Mouse (Mus musculus): ENCODE measurements around the gene Nog. TPM values are rescaled to one million over a fixed set of nuclear protein-coding genes. Genes with fewer than 3 reads are reported as not detected.

The Nog gene
- polyA plus RNA-seq (2015; fragmentation: Nextera tagmentation; extraction: Ambion mirVana), result 2.6 and 3.3 TPM in 2 replicates

- H3K27me3 ChIP-seq, result 0 out of 2 replicates have a peak, but pooled peaks cover 2% of the 10 kb centered on the region
- peak within 1 kb of the TSS; percentile 71 for H3K4me3 ChIP-seq
- under 1% methylated on average over 79 of the region's 97 CpGs for WGBS
- peak within 1 kb of the TSS; percentile 94 for H3K4me2 ChIP-seq
- peak; percentile 53 for ATAC-seq
- H3K9me3 ChIP-seq (replicated peaks), result 0 out of 2 replicates have a peak, but pooled peaks cover 6% of the 10 kb centered on the region
- H3K4me1 ChIP-seq, result peaks cover 26% of the 10 kb centered on the region
- H3K9ac ChIP-seq, result peak within 1 kb of the TSS; percentile 81
- H3K36me3 ChIP-seq (ENCODE audit: poor library complexity, severe bottlenecking), result no peaks in the 10 kb centered on the region
- H3K27ac ChIP-seq, result peak within 1 kb of the TSS; percentile 95
Observed at GRCm38 (mm10) chr11:89302056-89302815, at the start of gene Nog. TSS of gene Nog (minus strand) at chr11:89302332.

- Histone ChIP-seq H3K36me3 (ENCODE audit: poor library complexity, severe bottlenecking) (no peaks in the 10 kb centered on the region), H3K9ac (no peak overlapping the region), H3K4me1 (peaks cover 10% of the 10 kb centered on the region; the same call in 1 of the 2 replicates), H3K4me2 (no peak overlapping the region), H3K27ac (no peak overlapping the region), H3K4me3 (no peak overlapping the region), H3K9me3 (replicated peaks) (no peaks in the 10 kb centered on the region; the same call in 1 of the 2 replicates), H3K27me3 (no peaks in the 10 kb centered on the region)
- ATAC-seq, result peak; percentile 61; the same call in 1 of the 2 replicates
- 29% methylated on average over 12 of the region's 12 CpGs for WGBS
Observed at GRCm38 (mm10) chr11:89340238-89340637, 38.1 kb upstream of the Nog start.

- WGBS, result 88% methylated on average over 8 of the region's 8 CpGs
- Histone ChIP-seq H3K9me3 (replicated peaks) (no peaks in the 10 kb centered on the region; the same call in 1 of the 2 replicates), H3K27me3 (no peaks in the 10 kb centered on the region), H3K9ac (no peak overlapping the region), H3K27ac (no peak overlapping the region), H3K36me3 (ENCODE audit: poor library complexity, severe bottlenecking) (no peaks in the 10 kb centered on the region), H3K4me2 (no peak overlapping the region), H3K4me3 (no peak overlapping the region), H3K4me1 (peaks cover 10% of the 10 kb centered on the region; the same call in 1 of the 2 replicates)
- ATAC-seq, result no peak
Observed at GRCm38 (mm10) chr11:89339783-89340182, 37.7 kb upstream of the Nog start.

- Histone ChIP-seq H3K9ac (no peak overlapping the region), H3K9me3 (replicated peaks) (no peaks in the 10 kb centered on the region; the same call in 1 of the 2 replicates), H3K27ac (no peak overlapping the region), H3K4me3 (no peak overlapping the region), H3K27me3 (no peaks in the 10 kb centered on the region), H3K4me2 (no peak overlapping the region), H3K4me1 (peaks cover 10% of the 10 kb centered on the region; the same call in 1 of the 2 replicates), H3K36me3 (ENCODE audit: poor library complexity, severe bottlenecking) (no peaks in the 10 kb centered on the region)
- no peak for ATAC-seq
Observed at GRCm38 (mm10) chr11:89337910-89338309, 35.8 kb upstream of the Nog start.

GRCm38 (mm10) chr11:89327089-89327881 is 25.2 kb upstream of the Nog start:
- no peak overlapping the region for H3K27ac ChIP-seq
- ATAC-seq, result no peak
- 24% methylated on average over 11 of the region's 11 CpGs for WGBS
- no peaks in the 10 kb centered on the region for H3K36me3 ChIP-seq (ENCODE audit: poor library complexity, severe bottlenecking)
- H3K9me3 ChIP-seq (replicated peaks), result no peaks in the 10 kb centered on the region
- no peak overlapping the region for H3K4me3 ChIP-seq
- no peak overlapping the region for H3K4me2 ChIP-seq
- H3K9ac ChIP-seq, result no peak overlapping the region
- H3K27me3 ChIP-seq, result no peaks in the 10 kb centered on the region
- peaks cover 5% of the 10 kb centered on the region; the same call in 1 of the 2 replicates for H3K4me1 ChIP-seq

- Histone ChIP-seq H3K4me2 (no peak overlapping the region), H3K9ac (no peak overlapping the region), H3K27me3 (no peaks in the 10 kb centered on the region), H3K4me1 (peaks cover 23% of the 10 kb centered on the region), H3K9me3 (replicated peaks) (no peaks in the 10 kb centered on the region), H3K36me3 (ENCODE audit: poor library complexity, severe bottlenecking) (no peaks in the 10 kb centered on the region), H3K4me3 (no peak overlapping the region), H3K27ac (no peak overlapping the region)
- no peak for ATAC-seq
- 93% methylated on average over 2 of the region's 2 CpGs for WGBS
Observed at GRCm38 (mm10) chr11:89321775-89322174, 19.6 kb upstream of the Nog start.

DNA sequence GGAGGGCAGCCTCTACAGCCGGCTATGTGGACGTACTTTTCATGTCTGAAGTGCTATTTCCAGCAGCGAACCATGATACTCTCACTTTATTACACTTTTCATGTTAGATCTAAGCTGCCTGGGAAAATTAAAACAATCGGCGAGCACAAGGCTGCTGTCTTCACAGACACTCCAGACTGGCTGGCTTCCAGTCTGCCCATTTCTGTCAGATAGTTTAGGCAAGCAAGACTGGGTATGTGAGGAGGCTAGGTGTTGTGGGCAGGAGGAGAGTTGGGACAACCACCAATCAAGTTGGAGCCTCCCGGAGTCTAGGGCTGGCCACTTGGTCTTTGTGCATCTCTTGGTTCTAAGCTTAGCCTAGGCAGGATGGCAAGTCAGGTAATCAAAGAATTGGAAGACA is 17.5 kb upstream of the Nog start:
- H3K36me3 ChIP-seq (ENCODE audit: poor library complexity, severe bottlenecking), result no peaks in the 10 kb centered on the region
- H3K27me3 ChIP-seq, result 0 out of 2 replicates have a peak, but pooled peaks cover 2% of the 10 kb centered on the region
- H3K9me3 ChIP-seq (replicated peaks), result no peaks in the 10 kb centered on the region
- WGBS, result 59% methylated on average over 6 of the region's 6 CpGs
- H3K4me3 ChIP-seq, result no peak overlapping the region
- H3K4me1 ChIP-seq, result peaks cover 23% of the 10 kb centered on the region
- no peak overlapping the region for H3K9ac ChIP-seq
- H3K4me2 ChIP-seq, result no peak overlapping the region
- no peak overlapping the region for H3K27ac ChIP-seq
- no peak for ATAC-seq

DNA sequence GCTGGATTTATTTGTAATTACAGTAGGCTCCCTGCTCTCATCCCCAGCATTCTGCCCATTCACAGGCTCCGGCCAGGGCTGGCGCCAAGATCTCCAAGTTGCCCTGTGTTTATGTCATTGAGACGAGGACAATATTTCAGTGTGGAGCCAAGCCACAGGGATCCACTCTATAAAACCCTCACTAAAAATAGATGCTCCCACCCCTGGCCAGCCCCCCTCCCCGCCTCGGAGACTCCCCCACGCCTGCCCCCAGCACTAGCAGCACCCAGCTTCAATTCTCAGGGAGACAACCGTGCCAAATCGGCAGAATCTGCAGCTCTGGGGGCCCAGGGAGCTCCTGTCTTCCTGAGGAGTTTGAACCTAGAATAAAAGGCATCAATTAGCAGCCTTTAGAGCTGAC is 16.2 kb upstream of the Nog start:
- Histone ChIP-seq H3K27ac (peak overlapping the region; percentile 54; the same call in 1 of the 2 replicates), H3K4me2 (peak overlapping the region; percentile 45), H3K4me1 (peaks cover 23% of the 10 kb centered on the region), H3K36me3 (ENCODE audit: poor library complexity, severe bottlenecking) (no peaks in the 10 kb centered on the region), H3K9ac (0 out of 2 replicates have a peak overlapping the region, but pooled peaks have one; percentile 27), H3K4me3 (no peak overlapping the region), H3K9me3 (replicated peaks) (no peaks in the 10 kb centered on the region), H3K27me3 (0 out of 2 replicates have a peak, but pooled peaks cover 2% of the 10 kb centered on the region)
- peak; percentile 59 for ATAC-seq
- WGBS, result 6% methylated on average over 8 of the region's 8 CpGs

DNA sequence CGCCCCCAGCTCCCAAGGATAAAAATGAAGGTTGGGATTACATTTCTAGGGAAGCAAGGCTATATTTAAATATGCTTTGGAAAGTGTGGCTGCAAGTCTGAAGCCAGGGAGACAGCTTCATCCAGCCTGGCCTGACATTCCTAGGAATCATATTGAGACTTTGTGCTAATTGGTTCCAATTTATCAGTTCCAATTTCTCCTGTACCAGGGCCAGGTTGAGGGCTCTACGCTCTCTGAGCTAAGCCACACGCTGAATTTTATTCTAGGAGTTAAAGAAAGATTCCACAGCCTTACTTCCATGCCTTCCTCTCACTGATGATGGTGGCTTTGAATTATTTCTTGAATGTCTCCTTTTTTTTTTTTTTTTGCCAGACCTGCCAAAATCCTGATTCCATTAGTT is 15.6 kb upstream of the Nog start:
- Histone ChIP-seq H3K4me1 (peaks cover 24% of the 10 kb centered on the region), H3K36me3 (ENCODE audit: poor library complexity, severe bottlenecking) (no peaks in the 10 kb centered on the region), H3K4me3 (no peak overlapping the region), H3K9me3 (replicated peaks) (no peaks in the 10 kb centered on the region), H3K4me2 (0 out of 2 replicates have a peak overlapping the region, but pooled peaks have one; percentile 45), H3K27me3 (0 out of 2 replicates have a peak, but pooled peaks cover 2% of the 10 kb centered on the region), H3K9ac (no peak overlapping the region), H3K27ac (no peak overlapping the region)
- no peak for ATAC-seq
- WGBS, result 64% methylated on average over 3 of the region's 3 CpGs

GRCm38 (mm10) chr11:89314374-89314773 is 12.2 kb upstream of the Nog start:
- no peaks in the 10 kb centered on the region for H3K9me3 ChIP-seq (replicated peaks)
- H3K4me1 ChIP-seq, result peaks cover 35% of the 10 kb centered on the region
- WGBS, result 58% methylated on average over 5 of the region's 5 CpGs
- H3K27me3 ChIP-seq, result 0 out of 2 replicates have a peak, but pooled peaks cover 2% of the 10 kb centered on the region
- no peak overlapping the region for H3K9ac ChIP-seq
- no peaks in the 10 kb centered on the region for H3K36me3 ChIP-seq (ENCODE audit: poor library complexity, severe bottlenecking)
- H3K4me2 ChIP-seq, result no peak overlapping the region
- H3K27ac ChIP-seq, result no peak overlapping the region
- no peak overlapping the region for H3K4me3 ChIP-seq
- no peak for ATAC-seq

DNA sequence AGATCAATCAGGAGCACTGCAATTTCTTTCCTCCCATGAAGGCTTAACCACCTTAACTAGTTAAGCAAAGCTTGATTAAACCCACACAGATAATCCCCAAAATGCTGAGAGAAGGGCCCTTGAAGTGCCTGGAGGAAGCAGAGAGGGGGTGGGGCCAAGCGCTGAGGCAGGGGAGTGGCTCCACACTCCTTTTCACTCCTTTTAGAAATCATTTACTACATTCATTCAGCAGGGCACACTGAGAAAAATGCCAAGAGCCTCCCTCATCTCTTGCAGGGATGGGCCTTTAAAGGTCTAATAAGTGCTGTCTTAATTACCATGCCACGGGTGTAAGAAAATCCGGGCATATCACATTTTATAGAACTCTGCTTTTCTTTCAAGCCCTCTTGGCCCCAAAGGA is 10.2 kb upstream of the Nog start:
- no peak overlapping the region for H3K4me2 ChIP-seq
- WGBS, result 2% methylated on average over 3 of the region's 3 CpGs

DNA sequence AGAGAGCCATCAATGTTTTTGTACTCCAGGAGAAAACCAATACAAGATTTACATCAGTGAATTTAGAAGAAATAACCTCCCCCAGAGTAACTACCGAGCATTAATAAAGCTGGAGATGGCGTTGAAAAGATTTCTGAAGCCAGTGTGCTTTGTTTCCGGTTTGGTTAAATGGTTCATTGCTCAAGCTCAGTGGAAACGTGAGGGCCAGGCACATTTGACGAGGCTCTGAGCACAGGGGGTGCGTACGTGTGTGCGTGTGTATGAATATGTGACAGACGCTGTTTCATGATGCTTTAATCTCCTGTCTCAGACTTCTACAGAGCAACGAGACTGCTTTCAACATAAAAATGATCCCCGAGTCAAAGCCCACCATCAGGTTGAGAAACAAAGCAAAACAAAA is 8.1 kb upstream of the Nog start:
- Histone ChIP-seq H3K27ac (no peak overlapping the region), H3K27me3 (0 out of 2 replicates have a peak, but pooled peaks cover 3% of the 10 kb centered on the region), H3K4me2 (no peak overlapping the region), H3K4me3 (no peak overlapping the region), H3K9me3 (replicated peaks) (0 out of 2 replicates have a peak, but pooled peaks cover 6% of the 10 kb centered on the region), H3K4me1 (peaks cover 11% of the 10 kb centered on the region), H3K9ac (no peak overlapping the region), H3K36me3 (ENCODE audit: poor library complexity, severe bottlenecking) (no peaks in the 10 kb centered on the region)
- no peak for ATAC-seq
- WGBS, result 45% methylated on average over 11 of the region's 11 CpGs

More for the DNA sequence above, 10.2 kb upstream of the Nog start:
- Histone ChIP-seq H3K4me3 (no peak overlapping the region), H3K9ac (no peak overlapping the region), H3K27me3 (0 out of 2 replicates have a peak, but pooled peaks cover 2% of the 10 kb centered on the region), H3K27ac (no peak overlapping the region), H3K36me3 (ENCODE audit: poor library complexity, severe bottlenecking) (no peaks in the 10 kb centered on the region), H3K9me3 (replicated peaks) (no peaks in the 10 kb centered on the region), H3K4me1 (peaks cover 16% of the 10 kb centered on the region)
- no peak for ATAC-seq
